Mouse (Mus musculus): Measurements from ENCODE around the gene Shld1.

GRCm38 (mm10) chr2:132751141-132752066 is 64.7 kb downstream of the Shld1 start:
- TF ChIP-seq CTCF (IDR thresholded peaks at IDR 0.05; ENCODE audit: borderline replicate concordance, insufficient read depth, low read depth, low read length), result no peak
- TF ChIP-seq POLR2A (IDR thresholded peaks at IDR 0.05; ENCODE audit: borderline replicate concordance, insufficient read depth, low read length), result peak; percentile 62; the same call in 1 of the 2 replicates

Data from cerebellum, adult 2 months (tissue).